9 mouse cellular contexts compared by ENCODE assay signal in the genomic region with DNA sequence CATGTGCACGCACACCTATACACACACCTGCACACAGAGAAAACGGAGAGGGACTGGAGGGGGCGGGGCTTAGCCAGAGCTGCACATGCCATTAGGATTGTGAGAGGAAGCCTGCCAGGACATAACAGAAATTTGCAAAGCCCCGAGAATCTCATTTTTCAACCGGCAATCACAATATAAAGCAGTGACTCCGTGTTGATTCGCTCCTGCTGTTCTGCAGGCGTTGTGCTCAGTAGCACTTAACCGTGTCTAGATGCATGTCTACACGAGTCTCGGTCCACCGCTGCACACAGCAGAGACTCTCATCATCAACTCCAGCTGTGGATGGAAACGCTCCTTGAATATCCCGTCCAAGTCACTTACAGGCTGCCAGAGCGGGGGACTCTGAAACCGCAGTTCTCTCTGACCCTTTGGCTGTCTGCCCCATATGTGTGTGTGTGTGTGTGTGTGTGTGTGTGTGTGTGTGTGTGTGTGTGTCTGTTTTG.
DNase-seq lines count a peak whose midpoint lies in the region; ATAC-seq and TF ChIP-seq lines count a peak whose summit lies in the region.
"Had no signal": no experiment of that assay in that cellular context is flagged by ENCODE, and none has a peak within 500 bp of the region (broad histone marks: within the 10 kb centered on the region; RNA-seq: fewer than 3 reads in every experiment).

No protein-coding gene starts in this region.

- ATAC-seq in intestine, embryonic 14.5 days (replicated peaks; ENCODE audit: low FRiP score, low TSS enrichment, low read depth), result peak; percentile 64
- no peak for ATAC-seq in intestine, postnatal 0 days
- ATAC-seq in embryonic facial prominence, embryonic 14.5 days (ENCODE audit: low read depth), result peak; percentile 89
- peak; percentile 63 for ATAC-seq in lung, postnatal 0 days
- no peak for ATAC-seq in CD4-positive, CD25-positive, alpha-beta regulatory T cell, adult 4 months

- H3K9me3 ChIP-seq in intestine, embryonic 14.5 days (ENCODE audit: control insufficient read depth, low read length), result no peaks in the 10 kb centered on the region
- H3K9me3 ChIP-seq in intestine, postnatal 0 days (ENCODE audit: control insufficient read depth), result no peaks in the 10 kb centered on the region
- H3K9me3 ChIP-seq in embryonic facial prominence, embryonic 14.5 days (ENCODE audit: control insufficient read depth, low read length), result no peaks in the 10 kb centered on the region
- H3K9me3 ChIP-seq in lung, postnatal 0 days (ENCODE audit: low read length), result no peaks in the 10 kb centered on the region

- TF ChIP-seq CTCF in intestine, postnatal 0 days (IDR thresholded peaks at IDR 0.05; ENCODE audit: low read depth), result no peak
- TF ChIP-seq CTCF in lung, postnatal 0 days (IDR thresholded peaks at IDR 0.05), result no peak

- no peak overlapping the region for H3K4me3 ChIP-seq in intestine, embryonic 14.5 days (ENCODE audit: low read depth, low read length)
- no peak overlapping the region for H3K4me3 ChIP-seq in intestine, postnatal 0 days (ENCODE audit: low read depth, low read length)
- no peak overlapping the region for H3K4me3 ChIP-seq in embryonic facial prominence, embryonic 14.5 days (ENCODE audit: low read depth, low read length)
- H3K4me3 ChIP-seq in lung, postnatal 0 days (ENCODE audit: low read depth, low read length), result no peak overlapping the region
- H3K4me3 ChIP-seq: layer of hippocampus, adult 2 months had no signal

- H3K9ac ChIP-seq in intestine, embryonic 14.5 days (ENCODE audit: low read length), result no peak overlapping the region
- H3K9ac ChIP-seq in intestine, postnatal 0 days (ENCODE audit: low read depth, low read length), result no peak overlapping the region
- H3K9ac ChIP-seq in embryonic facial prominence, embryonic 14.5 days (ENCODE audit: low read depth, low read length), result no peak overlapping the region; the same call in 1 of the 2 replicates
- H3K9ac ChIP-seq in lung, postnatal 0 days (replicated peaks; ENCODE audit: low read depth), result no peak overlapping the region

- peaks cover 3% of the 10 kb centered on the region; the same call in 1 of the 2 replicates for H3K4me1 ChIP-seq in intestine, embryonic 14.5 days (replicated peaks; ENCODE audit: control insufficient read depth, insufficient read depth, low read length)
- no peaks in the 10 kb centered on the region for H3K4me1 ChIP-seq in intestine, postnatal 0 days (replicated peaks; ENCODE audit: control insufficient read depth, insufficient read depth, low read length)
- peaks cover 35% of the 10 kb centered on the region for H3K4me1 ChIP-seq in embryonic facial prominence, embryonic 14.5 days (ENCODE audit: control insufficient read depth, insufficient read depth, low read length)
- no peaks in the 10 kb centered on the region for H3K4me1 ChIP-seq in lung, postnatal 0 days (ENCODE audit: insufficient read depth, low read depth, low read length)

- no peak for DNase-seq in intestine, embryonic 14.5 days (ENCODE audit: low spot score)
- peak; percentile 97 for DNase-seq in embryonic facial prominence, embryonic 14.5 days (ENCODE audit: low spot score)
- peak; percentile 31 for DNase-seq in heart, postnatal 25 days (ENCODE audit: low spot score)
- DNase-seq in lung, postnatal 0 days (ENCODE audit: low spot score), result peak; percentile 60
- no peak for DNase-seq in cerebellum, postnatal 4 days (ENCODE audit: low spot score in 2 of 2)
- DNase-seq in cerebellum, adult 11-12 months, result no peak

- no peaks in the 10 kb centered on the region for H3K27me3 ChIP-seq in intestine, embryonic 14.5 days (replicated peaks; ENCODE audit: control insufficient read depth, insufficient read depth, low read length)
- H3K27me3 ChIP-seq in intestine, postnatal 0 days (replicated peaks; ENCODE audit: control insufficient read depth, insufficient read depth, low read length), result 0 out of 2 replicates have a peak, but pooled peaks cover 2% of the 10 kb centered on the region
- H3K27me3 ChIP-seq in embryonic facial prominence, embryonic 14.5 days (replicated peaks; ENCODE audit: control insufficient read depth, insufficient read depth, low read length), result no peaks in the 10 kb centered on the region
- H3K27me3 ChIP-seq in lung, postnatal 0 days (replicated peaks; ENCODE audit: insufficient read depth, low read length), result no peaks in the 10 kb centered on the region

- intact Hi-C loops in heart, postnatal 25 days (cut with DNase I), result no loop called here

- no peaks in the 10 kb centered on the region for H3K36me3 ChIP-seq in intestine, embryonic 14.5 days (ENCODE audit: control insufficient read depth, insufficient read depth, low read length)
- no peaks in the 10 kb centered on the region for H3K36me3 ChIP-seq in intestine, postnatal 0 days (ENCODE audit: control insufficient read depth, insufficient read depth)
- no peaks in the 10 kb centered on the region for H3K36me3 ChIP-seq in embryonic facial prominence, embryonic 14.5 days (ENCODE audit: control insufficient read depth, insufficient read depth, low read length)
- no peaks in the 10 kb centered on the region for H3K36me3 ChIP-seq in lung, postnatal 0 days (ENCODE audit: insufficient read depth, low read length)

- WGBS in intestine, embryonic 14.5 days, result 41% methylated on average over 16 of the region's 16 CpGs
- WGBS in intestine, postnatal 0 days, result 57% methylated on average over 16 of the region's 16 CpGs
- WGBS in embryonic facial prominence, embryonic 14.5 days, result 22% methylated on average over 16 of the region's 16 CpGs
- 48% methylated on average over 16 of the region's 16 CpGs for WGBS in lung, postnatal 0 days

- peak overlapping the region; percentile 67 for H3K27ac ChIP-seq in intestine, embryonic 14.5 days (ENCODE audit: low read depth)
- no peak overlapping the region for H3K27ac ChIP-seq in intestine, postnatal 0 days (ENCODE audit: low read depth, low read length)
- peak overlapping the region; percentile 86 for H3K27ac ChIP-seq in embryonic facial prominence, embryonic 14.5 days (replicated peaks; ENCODE audit: low read depth, low read length)
- no peak overlapping the region for H3K27ac ChIP-seq in lung, postnatal 0 days (ENCODE audit: low read length)
- H3K27ac ChIP-seq: layer of hippocampus, adult 2 months had no signal

- no peak overlapping the region for H3K4me2 ChIP-seq in intestine, embryonic 14.5 days (ENCODE audit: low read length)
- no peak overlapping the region for H3K4me2 ChIP-seq in intestine, postnatal 0 days (replicated peaks; ENCODE audit: low read depth)
- peak overlapping the region; percentile 23; the same call in 1 of the 2 replicates for H3K4me2 ChIP-seq in embryonic facial prominence, embryonic 14.5 days (ENCODE audit: low read depth, low read length)
- H3K4me2 ChIP-seq in lung, postnatal 0 days (replicated peaks; ENCODE audit: low read depth, low read length), result no peak overlapping the region

- no peak for TF ChIP-seq EP300 in lung, postnatal 0 days (IDR thresholded peaks at IDR 0.05)

Comparison
In these comparisons a context has a peak if more than half of its experiments do, and no peak if none do; other contexts are left out.
1. ATAC-seq: peak in intestine, embryonic 14.5 days (single experiment), embryonic facial prominence, embryonic 14.5 days (single experiment) and lung, postnatal 0 days (single experiment); none in intestine, postnatal 0 days (single experiment) and CD4-positive, CD25-positive, alpha-beta regulatory T cell, adult 4 months (single experiment).
2. H3K27ac ChIP-seq: peak in intestine, embryonic 14.5 days (single experiment) and embryonic facial prominence, embryonic 14.5 days (single experiment); none in intestine, postnatal 0 days (single experiment) and lung, postnatal 0 days (single experiment).
3. DNase-seq: peak in embryonic facial prominence, embryonic 14.5 days (single experiment), heart, postnatal 25 days (single experiment) and lung, postnatal 0 days (single experiment); none in intestine, embryonic 14.5 days (single experiment), cerebellum, postnatal 4 days (0 of 2) and cerebellum, adult 11-12 months (single experiment).